Mouse (Mus musculus) small intestine, adult 2 months (tissue): ENCODE results near the gene Apoc4. TPM values are rescaled to one million over a fixed set of nuclear protein-coding genes. Genes with fewer than 3 reads are reported as not detected.

ENCODE experiments used
- H3K27ac ChIP-seq: fragments of 200-500 bp; 2 replicates; pipeline ENCODE4 v1.5.1; 2012; ENCODE audit warnings: low read depth, low read length, control low read depth, inconsistent platforms; ENCODE audit not compliant: insufficient read depth
- H3K27me3 ChIP-seq: fragments of 200-500 bp; 2 replicates; pipeline ENCODE4 v1.6.1; 2012; ENCODE audit warnings: mild to moderate bottlenecking, moderate library complexity, low read length, inconsistent platforms; ENCODE audit not compliant: control insufficient read depth, insufficient read depth
- H3K36me3 ChIP-seq: fragments of 200-500 bp; 2 replicates; pipeline ENCODE4 v1.6.1; 2012; ENCODE audit warnings: mild to moderate bottlenecking, low read length, control low read depth, inconsistent platforms; ENCODE audit not compliant: control insufficient read depth, insufficient read depth
- H3K4me1 ChIP-seq: fragments of 200-500 bp; 2 replicates; pipeline ENCODE4 v1.6.1; 2012; ENCODE audit warnings: low read length, inconsistent platforms, mixed read lengths; ENCODE audit not compliant: control insufficient read depth, insufficient read depth, insufficient read length
- H3K4me3 ChIP-seq: fragments of 200-500 bp; 2 replicates; pipeline ENCODE4 v1.5.1; 2012; ENCODE audit warnings: low read depth, mild to moderate bottlenecking, control low read depth, inconsistent platforms, low read length, moderate library complexity
- CTCF ChIP-seq: fragments of 200-500 bp; IDR thresholded peaks from 2 replicates; pipeline ENCODE4 v1.5.1; 2012; ENCODE audit warnings: low read depth, mild to moderate bottlenecking, control low read depth, inconsistent platforms, low read length, moderate library complexity, mixed read lengths; ENCODE audit not compliant: insufficient replicate concordance, insufficient read length; ENCODE audit errors: extremely low read depth
- POLR2A ChIP-seq: fragments of 200-500 bp; IDR thresholded peaks from 2 replicates; pipeline ENCODE4 v1.6.1; 2012; ENCODE audit warnings: low read depth, mild to moderate bottlenecking, control low read depth, inconsistent platforms, low read length, moderate library complexity
- WGBS: fragments of 180-500 bp; shearing (Covaris S2); methylation state at CpG from one replicate; pipeline ENCODE4 v1.1.7; 2018; 5-methylcytosine and 5-hydroxymethylcytosine counted together
- polyA plus RNA-seq: library from polyadenylated mRNA; depleted of rRNA; stranded (reverse); fragments of >200 nt; gene quantifications from 2 replicates; pipeline ENCODE4 v1.2.3, GENCODE M21; 2012; rRNA removed

Apoc4 gene
- 0.33 and 1.4 TPM in 2 replicates for polyA plus RNA-seq

- TF ChIP-seq POLR2A (no peak), CTCF (no peak)
- H3K4me3 ChIP-seq: no peak within 1 kb of the TSS
Measured at GRCm38 (mm10) chr7:19681202-19681694, at the start of gene Apoc4, which contains the start of gene Gm44805. Apoc4 (minus strand) TSS chr7:19681479. Gm44805 (minus strand) TSS chr7:19681423.

GRCm38 (mm10) chr7:19726541-19726940 lies 45.3 kb upstream of the Apoc4 start:
- H3K36me3 ChIP-seq: peaks cover 69% of the 10 kb centered on the region
- TF ChIP-seq POLR2A: no peak
- TF ChIP-seq CTCF: no peak
- 89% methylated on average over 4 of the region's 4 CpGs for WGBS
- no peak overlapping the region for H3K4me3 ChIP-seq
- no peaks in the 10 kb centered on the region for H3K27me3 ChIP-seq
- H3K4me1 ChIP-seq: 0 out of 2 replicates have a peak, but pooled peaks cover 4% of the 10 kb centered on the region
- no peak overlapping the region for H3K27ac ChIP-seq

More at GRCm38 (mm10) chr7:19681202-19681694, at the start of gene Apoc4, which contains the start of gene Gm44805:
- Histone ChIP-seq H3K4me1 (peaks cover 36% of the 10 kb centered on the region; the same call in 1 of the 2 replicates), H3K27ac (peak within 1 kb of the TSS; percentile 64; the same call in 1 of the 2 replicates), H3K36me3 (no peaks in the 10 kb centered on the region), H3K27me3 (no peaks in the 10 kb centered on the region)
- WGBS: 56% methylated on average over 8 of the region's 8 CpGs

GRCm38 (mm10) chr7:19724167-19724566 lies 42.9 kb upstream of the Apoc4 start:
- no peaks in the 10 kb centered on the region for H3K27me3 ChIP-seq
- TF ChIP-seq POLR2A (no peak), CTCF (no peak)
- peaks cover 55% of the 10 kb centered on the region for H3K36me3 ChIP-seq
- H3K27ac ChIP-seq: no peak overlapping the region
- WGBS: 60% methylated on average over 12 of the region's 12 CpGs
- H3K4me1 ChIP-seq: 0 out of 2 replicates have a peak, but pooled peaks cover 4% of the 10 kb centered on the region
- H3K4me3 ChIP-seq: no peak overlapping the region

GRCm38 (mm10) chr7:19722754-19723195 lies 41.5 kb upstream of the Apoc4 start:
- Histone ChIP-seq H3K27ac (no peak overlapping the region), H3K4me1 (0 out of 2 replicates have a peak, but pooled peaks cover 4% of the 10 kb centered on the region), H3K4me3 (no peak overlapping the region), H3K36me3 (peaks cover 52% of the 10 kb centered on the region), H3K27me3 (no peaks in the 10 kb centered on the region)
- WGBS: 82% methylated on average over 6 of the region's 6 CpGs
- no peak for TF ChIP-seq POLR2A

- 91% methylated on average over 4 of the region's 4 CpGs for WGBS
- Histone ChIP-seq H3K4me3 (no peak overlapping the region), H3K4me1 (no peaks in the 10 kb centered on the region; the same call in 1 of the 2 replicates), H3K27ac (no peak overlapping the region), H3K36me3 (peaks cover 28% of the 10 kb centered on the region), H3K27me3 (no peaks in the 10 kb centered on the region)
- TF ChIP-seq CTCF (no peak), POLR2A (no peak)
Measured at GRCm38 (mm10) chr7:19719200-19719599, 37.9 kb upstream of the Apoc4 start.

GRCm38 (mm10) chr7:19718297-19718952 lies 37.1 kb upstream of the Apoc4 start:
- Histone ChIP-seq H3K36me3 (peaks cover 24% of the 10 kb centered on the region), H3K27me3 (no peaks in the 10 kb centered on the region), H3K4me3 (no peak overlapping the region), H3K4me1 (no peaks in the 10 kb centered on the region; the same call in 1 of the 2 replicates), H3K27ac (no peak overlapping the region)
- TF ChIP-seq CTCF: no peak
- TF ChIP-seq POLR2A: no peak
- WGBS: 90% methylated on average over 5 of the region's 5 CpGs

GRCm38 (mm10) chr7:19717346-19717745 lies 36.1 kb upstream of the Apoc4 start:
- H3K4me3 ChIP-seq: no peak overlapping the region
- 79% methylated on average over 4 of the region's 4 CpGs for WGBS
- no peaks in the 10 kb centered on the region for H3K27me3 ChIP-seq
- H3K4me1 ChIP-seq: no peaks in the 10 kb centered on the region; the same call in 1 of the 2 replicates
- TF ChIP-seq CTCF: no peak
- TF ChIP-seq POLR2A: no peak
- H3K36me3 ChIP-seq: peaks cover 22% of the 10 kb centered on the region
- no peak overlapping the region for H3K27ac ChIP-seq
